Mouse (Mus musculus): ENCODE data around the gene Btbd18.

- TF ChIP-seq GATA1 (IDR thresholded peaks at IDR 0.05; ENCODE audit: borderline replicate concordance, low read length) (no peak), FLI1 (IDR thresholded peaks at IDR 0.05; ENCODE audit: low read length) (no peak)
These were observed 18.5 kb downstream of the Btbd18 start for GRCm38 (mm10) chr2:84677270-84677967.

All from megakaryocyte, embryonic 14.5 days (primary cell).